Mouse (Mus musculus) heart, adult 2 months (tissue): ENCODE measurements around the gene Map2k5. TPM values are rescaled to one million over a fixed set of nuclear protein-coding genes. Genes with fewer than 3 reads are reported as not detected.

ENCODE experiments used
- DNase-seq, 2 experiments: peaks; one replicate each; pipeline ENCODE4 v3.0.0; 2021
- H3K27ac ChIP-seq: fragments of 200-600 bp; 2 replicates; pipeline ENCODE4 v1.8.1; 2022
- H3K27me3 ChIP-seq: fragments of 200-500 bp; 2 replicates; pipeline ENCODE4 v1.6.1; 2012; ENCODE audit warnings: mild to moderate bottlenecking, low read length, inconsistent platforms, mixed read lengths; ENCODE audit not compliant: control insufficient read depth, insufficient read depth
- H3K36me3 ChIP-seq: fragments of 200-500 bp; 2 replicates; pipeline ENCODE4 v1.6.1; 2012; ENCODE audit warnings: low read length, inconsistent platforms; ENCODE audit not compliant: control insufficient read depth, insufficient read depth
- H3K4me1 ChIP-seq: fragments of 200-500 bp; 2 replicates; pipeline ENCODE4 v1.6.1; 2011; ENCODE audit warnings: low read length; ENCODE audit not compliant: control insufficient read depth, insufficient read depth
- H3K4me3 ChIP-seq: fragments of 200-600 bp; 2 replicates; pipeline ENCODE4 v1.8.1; 2022
- H3K79me2 ChIP-seq: fragments of 200-500 bp; replicated peaks from 2 replicates; pipeline ENCODE4 v1.6.1; 2012; ENCODE audit warnings: mild to moderate bottlenecking, inconsistent platforms, low read length, moderate library complexity, mixed read lengths; ENCODE audit not compliant: control insufficient read depth, insufficient read depth
- H3K9ac ChIP-seq: fragments of 200-500 bp; 2 replicates; pipeline ENCODE4 v1.6.1; 2012; ENCODE audit warnings: low read depth, mild to moderate bottlenecking, control low read depth, inconsistent platforms, low read length, mixed read lengths
- CTCF ChIP-seq: fragments of 200-600 bp; IDR thresholded peaks from 2 replicates; pipeline ENCODE4 v1.8.1; 2022; ENCODE audit warnings: antibody characterized with exemption, mild to moderate bottlenecking, moderate library complexity
- EP300 ChIP-seq: fragments of 200-500 bp; IDR thresholded peaks from 2 replicates; pipeline ENCODE4 v1.6.1; 2011; ENCODE audit warnings: low read depth, low read length, control low read depth; ENCODE audit not compliant: insufficient read depth
- POLR2A ChIP-seq: fragments of 200-500 bp; IDR thresholded peaks from 2 replicates; pipeline ENCODE4 v1.6.1; 2011; ENCODE audit warnings: mild to moderate bottlenecking, low read depth, low read length, control low read depth; ENCODE audit not compliant: insufficient read depth
- WGBS: fragments of 180-500 bp; shearing (Covaris S2); methylation state at CpG from one replicate; pipeline ENCODE4 v1.1.7; 2018; 5-methylcytosine and 5-hydroxymethylcytosine counted together
- intact Hi-C: fragments of 180-260 bp; cut with DNase I; formaldehyde crosslinking; loops from one replicate; pipeline ENCODE4 v1.15.1; 2025
- polyA plus RNA-seq: library from polyadenylated mRNA; depleted of rRNA; stranded (reverse); fragments of >200 nt; gene quantifications from 2 replicates; pipeline ENCODE4 v1.2.3, GENCODE M21; 2012
- total RNA-seq, 2 experiments: library from RNA; stranded (reverse); gene quantifications; 2 replicates each; pipeline ENCODE4 v1.2.3; 2021

Gene Map2k5
- total and polyA plus RNA-seq, 3 experiments, result 17.9 to 31.8 (median 20.7) TPM

GRCm38 (mm10) chr9:63132673-63133601 lies 244.8 kb downstream of the Map2k5 start:
- TF ChIP-seq CTCF, result no peak
- TF ChIP-seq EP300, result 0 out of 2 replicates have a peak, but pooled peaks have one; percentile 60
- peak; percentile 97 for TF ChIP-seq POLR2A
- intact Hi-C loops, result loop anchor here (5.0 to 10.0 kb wide), 2 partner anchors 264 to 848 kb away; partner anchors contain the start of genes 2300009A05Rik and Spesp1
- H3K27ac ChIP-seq, result peak overlapping the region; percentile 93
- 1% methylated on average over 48 of the region's 48 CpGs for WGBS
- no peaks in the 10 kb centered on the region for H3K36me3 ChIP-seq
- peak overlapping the region; percentile 86 for H3K9ac ChIP-seq
- peak; percentile 95 to 98 for DNase-seq
- no peaks in the 10 kb centered on the region for H3K79me2 ChIP-seq
- peaks cover 3% of the 10 kb centered on the region; the same call in 1 of the 2 replicates for H3K27me3 ChIP-seq
- H3K4me3 ChIP-seq, result peak overlapping the region; percentile 73
- H3K4me1 ChIP-seq, result peaks cover 6% of the 10 kb centered on the region

GRCm38 (mm10) chr9:63131957-63132602 lies 245.6 kb downstream of the Map2k5 start:
- Histone ChIP-seq H3K9ac (peak overlapping the region; percentile 86), H3K27ac (peak overlapping the region; percentile 93), H3K36me3 (no peaks in the 10 kb centered on the region), H3K79me2 (no peaks in the 10 kb centered on the region), H3K4me1 (peaks cover 6% of the 10 kb centered on the region), H3K4me3 (peak overlapping the region; percentile 73), H3K27me3 (no peaks in the 10 kb centered on the region; the same call in 1 of the 2 replicates)
- 19% methylated on average over 28 of the region's 28 CpGs for WGBS
- no peak for TF ChIP-seq CTCF
- TF ChIP-seq EP300, result no peak
- no peak for TF ChIP-seq POLR2A
- intact Hi-C loops, result loop anchor here (5.0 to 10.0 kb wide), 2 partner anchors 265 to 847 kb away; partner anchors contain the start of genes 2300009A05Rik and Spesp1
- peak; percentile 55 to 69 for DNase-seq

- peak in 1 of 2 experiments; percentile 17 for DNase-seq
- no peaks in the 10 kb centered on the region for H3K27me3 ChIP-seq
- H3K36me3 ChIP-seq, result no peaks in the 10 kb centered on the region
- no peak overlapping the region for H3K9ac ChIP-seq
- WGBS, result 71% methylated on average over 8 of the region's 8 CpGs
- peaks cover 3% of the 10 kb centered on the region; the same call in 1 of the 2 replicates for H3K4me1 ChIP-seq
- no peak overlapping the region for H3K27ac ChIP-seq
- intact Hi-C loops, result loop anchor here (5.0 to 10.0 kb wide), 2 partner anchors 268 to 845 kb away; partner anchors contain the start of genes 2300009A05Rik and Spesp1
- no peak overlapping the region for H3K4me3 ChIP-seq
- TF ChIP-seq EP300, result no peak
- no peak for TF ChIP-seq CTCF
- TF ChIP-seq POLR2A, result no peak
- H3K79me2 ChIP-seq, result no peaks in the 10 kb centered on the region
These were observed 248.1 kb downstream of the Map2k5 start for GRCm38 (mm10) chr9:63129641-63130041.

- Histone ChIP-seq H3K27ac (peak overlapping the region; percentile 87), H3K4me3 (peak overlapping the region; percentile 23), H3K79me2 (no peaks in the 10 kb centered on the region), H3K27me3 (no peaks in the 10 kb centered on the region), H3K4me1 (peaks cover 1% of the 10 kb centered on the region; the same call in 1 of the 2 replicates), H3K36me3 (no peaks in the 10 kb centered on the region), H3K9ac (no peak overlapping the region)
- intact Hi-C loops, result loop anchor here (1.0 to 5.0 kb wide), 6 partner anchors 15 to 277 kb away; no protein-coding TSS in a partner anchor
- 12% methylated on average over 9 of the region's 9 CpGs for WGBS
- TF ChIP-seq CTCF (no peak), EP300 (no peak), POLR2A (no peak)
- no peak for DNase-seq
These were observed 253.2 kb downstream of the Map2k5 start for GRCm38 (mm10) chr9:63124512-63124911.

- H3K79me2 ChIP-seq, result no peaks in the 10 kb centered on the region
- peak overlapping the region; percentile 87 for H3K27ac ChIP-seq
- no peaks in the 10 kb centered on the region for H3K27me3 ChIP-seq
- WGBS, result 6% methylated on average over 30 of the region's 30 CpGs
- intact Hi-C loops, result loop anchor here (1.0 to 5.0 kb wide), 7 partner anchors 14 to 276 kb away; no protein-coding TSS in a partner anchor
- peak; percentile 94 for DNase-seq
- H3K9ac ChIP-seq, result peak overlapping the region; percentile 76
- no peaks in the 10 kb centered on the region for H3K36me3 ChIP-seq
- TF ChIP-seq CTCF (no peak; the same call in 1 of the 2 replicates), EP300 (peak; percentile 99), POLR2A (peak; percentile 75)
- peaks cover 1% of the 10 kb centered on the region; the same call in 1 of the 2 replicates for H3K4me1 ChIP-seq
- H3K4me3 ChIP-seq, result peak overlapping the region; percentile 68
These were observed 254.0 kb downstream of the Map2k5 start for GRCm38 (mm10) chr9:63123451-63124438.
